Mouse (Mus musculus): ENCODE measurements around the gene Rfc2.

DNA sequence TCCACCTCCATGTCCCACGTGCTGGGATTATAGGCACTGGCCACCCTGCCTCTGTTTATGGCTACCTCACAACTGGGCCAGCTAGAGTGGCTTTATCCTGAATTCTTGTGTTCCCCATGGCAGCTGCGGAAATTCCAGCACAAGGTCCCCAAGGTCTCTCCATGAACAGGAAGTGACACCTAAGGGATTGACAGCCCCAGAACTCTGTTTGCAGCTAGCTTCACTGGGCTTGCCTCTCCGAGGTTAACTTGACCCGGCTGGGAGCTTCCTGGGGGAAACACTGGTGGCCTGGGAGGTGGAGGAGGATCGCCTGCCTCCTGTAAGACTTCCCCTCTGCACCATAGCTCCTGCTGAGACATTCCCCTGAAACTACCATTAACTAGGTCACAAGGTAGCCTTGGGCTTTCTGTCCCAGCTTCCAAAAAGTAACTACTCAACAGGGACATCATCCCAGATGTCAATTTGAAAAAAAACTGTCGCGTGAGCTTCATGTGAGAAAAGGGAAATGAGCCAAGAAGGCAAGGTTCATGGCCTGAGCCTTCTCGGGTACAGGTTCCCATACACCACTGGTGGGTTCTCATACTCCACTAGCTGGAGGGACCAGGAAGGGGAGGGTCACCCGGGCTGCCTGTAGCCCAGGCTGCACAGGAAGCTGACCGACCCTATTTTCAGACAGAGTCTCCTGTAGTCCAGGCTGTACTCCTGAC, 8.5 kb upstream of the Rfc2 start:
- TF ChIP-seq POLR2A (IDR thresholded peaks at IDR 0.05; ENCODE audit: control insufficient read depth, extremely low read depth, insufficient read depth, low read length, poor library complexity) = no peak
- no peak for TF ChIP-seq CTCF (IDR thresholded peaks at IDR 0.05; ENCODE audit: borderline replicate concordance, control insufficient read depth, extremely low read depth, insufficient read depth, low read length, poor library complexity)
